Mouse (Mus musculus): Measurements from ENCODE around the gene Trim52.

- TF ChIP-seq CTCF (IDR thresholded peaks at IDR 0.05; ENCODE audit: low read depth, low read length) (no peak), POLR2A (IDR thresholded peaks at IDR 0.05; ENCODE audit: borderline replicate concordance, low read depth, low read length) (no peak)
These were observed 73.2 kb downstream of the Trim52 start for GRCm38 (mm10) chr14:106179102-106179727.
